Mouse (Mus musculus): ENCODE measurements around the gene Mrto4. TPM values are rescaled to one million over a fixed set of nuclear protein-coding genes. Genes with fewer than 3 reads are reported as not detected.

The Mrto4 gene
- polyA plus RNA-seq, 1 experiment from 2014 or later, result 115 TPM

- no peak for ATAC-seq (replicated peaks)
- no peak overlapping the region for H3K4me2 ChIP-seq (replicated peaks)
- H3K9ac ChIP-seq (replicated peaks), result no peak overlapping the region
- WGBS, result 88% methylated on average over 3 of the region's 3 CpGs
- peaks cover 12% of the 10 kb centered on the region for H3K4me1 ChIP-seq
- H3K27ac ChIP-seq (replicated peaks), result no peak overlapping the region
- H3K27me3 ChIP-seq, result no peaks in the 10 kb centered on the region
- H3K4me3 ChIP-seq, result no peak overlapping the region
- H3K36me3 ChIP-seq, result no peaks in the 10 kb centered on the region; the same call in 1 of the 2 replicates
- H3K9me3 ChIP-seq, result no peaks in the 10 kb centered on the region
These were observed 46.9 kb downstream of the Mrto4 start for GRCm38 (mm10) chr4:139305521-139305920.

DNA sequence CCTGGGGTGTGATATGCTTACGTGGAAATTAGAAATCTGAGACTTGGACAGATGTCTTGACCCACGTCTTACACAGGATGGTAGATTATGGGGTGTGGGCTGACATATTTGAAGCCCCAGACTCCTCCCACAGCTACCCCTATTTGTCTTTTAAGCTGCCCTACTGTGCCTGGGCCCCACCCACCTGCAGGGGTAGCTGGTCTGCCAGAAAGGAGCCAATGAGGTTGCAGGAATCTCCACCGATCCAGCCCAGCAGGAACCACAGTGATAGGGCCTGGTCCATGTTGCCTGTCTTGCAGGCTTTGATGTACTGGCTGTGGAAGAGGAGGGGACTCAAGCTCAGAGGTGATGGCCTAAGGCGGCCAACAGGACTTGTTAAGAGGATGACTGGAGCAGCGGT lies 50.1 kb downstream of the Mrto4 start:
- H3K36me3 ChIP-seq, result peaks cover 7% of the 10 kb centered on the region
- H3K27me3 ChIP-seq, result no peaks in the 10 kb centered on the region
- no peak overlapping the region for H3K9ac ChIP-seq (replicated peaks)
- H3K4me1 ChIP-seq, result no peaks in the 10 kb centered on the region
- H3K9me3 ChIP-seq, result no peaks in the 10 kb centered on the region
- no peak for ATAC-seq (replicated peaks)
- WGBS, result 63% methylated on average over 5 of the region's 5 CpGs
- H3K27ac ChIP-seq (replicated peaks), result no peak overlapping the region
- H3K4me3 ChIP-seq, result no peak overlapping the region
- no peak overlapping the region for H3K4me2 ChIP-seq (replicated peaks)

GRCm38 (mm10) chr4:139301780-139302179 lies 50.6 kb downstream of the Mrto4 start:
- no peak overlapping the region for H3K27ac ChIP-seq (replicated peaks)
- 96% methylated on average over 8 of the region's 8 CpGs for WGBS
- no peaks in the 10 kb centered on the region for H3K4me1 ChIP-seq
- no peaks in the 10 kb centered on the region for H3K9me3 ChIP-seq
- peaks cover 7% of the 10 kb centered on the region for H3K36me3 ChIP-seq
- no peak overlapping the region for H3K4me2 ChIP-seq (replicated peaks)
- no peak overlapping the region for H3K4me3 ChIP-seq
- H3K9ac ChIP-seq (replicated peaks), result no peak overlapping the region
- no peak for ATAC-seq (replicated peaks)
- no peaks in the 10 kb centered on the region for H3K27me3 ChIP-seq

GRCm38 (mm10) chr4:139298671-139299366 lies 53.6 kb downstream of the Mrto4 start:
- 89% methylated on average over 12 of the region's 12 CpGs for WGBS
- Histone ChIP-seq H3K9ac (replicated peaks) (no peak overlapping the region), H3K9me3 (no peaks in the 10 kb centered on the region), H3K4me2 (replicated peaks) (no peak overlapping the region), H3K4me1 (no peaks in the 10 kb centered on the region), H3K27ac (replicated peaks) (no peak overlapping the region), H3K27me3 (no peaks in the 10 kb centered on the region), H3K4me3 (no peak overlapping the region), H3K36me3 (peaks cover 7% of the 10 kb centered on the region)
- no peak for ATAC-seq (replicated peaks)

DNA sequence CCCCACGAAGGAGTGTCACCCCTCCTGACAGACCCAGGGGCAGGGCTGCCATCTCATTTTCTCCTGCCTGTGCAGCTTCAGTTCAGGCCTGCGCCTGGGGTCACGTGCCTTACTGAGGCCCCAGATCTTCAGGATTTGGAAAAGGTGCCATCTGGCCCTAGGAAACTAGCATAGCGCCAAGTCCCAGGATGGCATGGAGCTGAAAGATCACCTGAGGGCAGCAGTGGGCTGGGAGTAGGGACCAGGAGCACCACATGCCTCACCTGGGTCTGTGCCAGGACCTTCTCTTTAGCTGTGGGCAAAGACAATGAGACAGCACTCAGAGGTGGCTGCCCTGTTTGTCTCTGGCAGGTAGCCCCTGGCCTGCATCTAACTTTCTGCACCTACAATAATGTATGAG lies 54.8 kb downstream of the Mrto4 start:
- H3K27me3 ChIP-seq, result no peaks in the 10 kb centered on the region
- no peak for ATAC-seq (replicated peaks)
- H3K4me3 ChIP-seq, result no peak overlapping the region

More for the DNA sequence above, 54.8 kb downstream of the Mrto4 start:
- H3K9ac ChIP-seq (replicated peaks), result no peak overlapping the region
- no peak overlapping the region for H3K4me2 ChIP-seq (replicated peaks)
- H3K9me3 ChIP-seq, result no peaks in the 10 kb centered on the region
- WGBS, result 88% methylated on average over 4 of the region's 4 CpGs
- H3K27ac ChIP-seq (replicated peaks), result no peak overlapping the region
- no peaks in the 10 kb centered on the region for H3K4me1 ChIP-seq
- H3K36me3 ChIP-seq, result peaks cover 7% of the 10 kb centered on the region

Small RNAs within 50 kb of the gene (microRNA-seq; reads per million reads assigned to microRNA genes)
- gene Gm24245 (0.88 reads per million), gene Gm25732 (1.1 reads per million)

Other genes with a start within 250 kb of the Mrto4 start
- 390 and 438 TPM in 2 replicates for gene Minos1, start 221.5 kb downstream of the Mrto4 start, polyA plus RNA-seq (2015; fragmentation: Nextera tagmentation; extraction: Ambion mirVana)
- gene Capzb, start 159.7 kb downstream of the Mrto4 start, polyA plus RNA-seq (2015; fragmentation: Nextera tagmentation; extraction: Ambion mirVana), result 312 and 323 TPM in 2 replicates
- gene Pqlc2, start 41.9 kb downstream of the Mrto4 start, polyA plus RNA-seq (2015; fragmentation: Nextera tagmentation; extraction: Ambion mirVana), result 10.5 and 10.6 TPM in 2 replicates
- 57.3 and 60.2 TPM in 2 replicates for gene Akr7a5, start 41.8 kb downstream of the Mrto4 start, polyA plus RNA-seq (2015; fragmentation: Nextera tagmentation; extraction: Ambion mirVana)
- 37.9 and 38.8 TPM in 2 replicates for gene Emc1, start within 50 bp of the Mrto4 start, polyA plus RNA-seq (2015; fragmentation: Nextera tagmentation; extraction: Ambion mirVana)
- gene Ubr4, start within 50 bp of the Mrto4 start, polyA plus RNA-seq (2015; fragmentation: Nextera tagmentation; extraction: Ambion mirVana), result 79.5 and 85.6 TPM in 2 replicates
- 4.6 and 5.7 TPM in 2 replicates for gene Iffo2, start 178.0 kb upstream of the Mrto4 start, polyA plus RNA-seq (2015; fragmentation: Nextera tagmentation; extraction: Ambion mirVana)

Measured in forebrain, embryonic 15.5 days (tissue).